Mouse (Mus musculus): ENCODE measurements around the gene Psmd1. TPM values are rescaled to one million over a fixed set of nuclear protein-coding genes. Genes with fewer than 3 reads are reported as not detected.
A peak's percentile ranks its signal among the peaks of the same experiment; 100 is the strongest.

The Psmd1 gene
- total RNA-seq (2015) (94.8 and 129 TPM in 2 replicates), total RNA-seq (2017) (156 and 166 TPM in 2 replicates)

DNA sequence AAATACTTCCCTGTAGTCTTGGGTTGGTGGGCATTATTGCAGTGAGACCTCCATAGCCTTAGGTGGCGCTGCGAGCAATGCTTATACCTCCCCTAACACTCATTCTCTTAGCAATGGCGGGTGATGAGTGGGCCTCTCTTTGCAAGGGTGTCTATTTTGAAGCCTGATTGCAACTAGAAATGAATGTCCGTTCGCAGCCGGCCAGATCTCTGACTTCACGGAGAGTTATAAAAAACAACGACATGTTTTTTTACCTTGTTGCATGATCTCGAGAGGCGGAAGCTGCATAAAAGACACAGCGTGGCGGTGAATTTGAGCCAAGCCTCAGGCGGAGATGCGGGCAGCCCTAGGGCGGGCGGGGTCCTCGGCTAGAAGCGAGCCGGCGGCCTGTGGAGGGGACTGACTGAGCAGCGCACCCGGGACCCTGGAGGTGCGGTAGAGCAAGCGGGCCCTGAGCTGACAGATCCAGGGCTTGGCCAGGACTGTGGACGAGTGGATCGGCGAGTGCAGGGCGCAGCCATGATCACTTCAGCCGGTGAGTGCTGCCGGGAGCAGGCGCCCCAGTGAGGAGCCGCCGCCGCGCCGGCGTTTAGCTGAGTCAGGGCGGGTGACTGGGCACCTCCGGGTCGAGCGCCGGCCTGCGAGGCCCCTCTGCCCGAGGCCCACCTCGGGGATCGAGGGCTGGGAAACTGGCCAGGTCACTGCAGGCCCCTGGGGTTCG lies at the start of gene Psmd1:
Psmd1 (plus strand) TSS at position 117 of the 721 bp plus-strand sequence.
- ATAC-seq (replicated peaks; ENCODE audit: poor library complexity) = peak; percentile 90

DNA sequence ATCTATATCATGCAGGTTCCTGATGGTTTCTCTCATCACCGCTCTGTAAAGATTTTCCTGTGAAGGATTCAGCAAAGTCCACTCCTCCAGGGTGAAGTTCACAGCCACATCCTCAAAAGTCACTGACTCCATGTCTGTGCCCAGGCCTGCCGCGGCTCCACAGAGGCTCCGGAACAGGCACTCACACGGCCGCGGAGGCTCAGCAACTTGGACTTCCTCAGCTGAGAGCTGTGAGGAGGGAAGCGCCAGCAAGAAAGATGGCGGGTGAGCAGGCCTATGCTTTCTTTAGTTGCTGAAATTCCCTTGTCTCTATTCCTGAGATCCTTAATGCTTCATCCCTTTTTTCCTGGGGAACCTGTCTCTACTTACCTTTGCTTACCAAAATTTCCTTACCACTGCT lies 48.4 kb upstream of the Psmd1 start:
- ATAC-seq (replicated peaks; ENCODE audit: poor library complexity) = peak; percentile 97

DNA sequence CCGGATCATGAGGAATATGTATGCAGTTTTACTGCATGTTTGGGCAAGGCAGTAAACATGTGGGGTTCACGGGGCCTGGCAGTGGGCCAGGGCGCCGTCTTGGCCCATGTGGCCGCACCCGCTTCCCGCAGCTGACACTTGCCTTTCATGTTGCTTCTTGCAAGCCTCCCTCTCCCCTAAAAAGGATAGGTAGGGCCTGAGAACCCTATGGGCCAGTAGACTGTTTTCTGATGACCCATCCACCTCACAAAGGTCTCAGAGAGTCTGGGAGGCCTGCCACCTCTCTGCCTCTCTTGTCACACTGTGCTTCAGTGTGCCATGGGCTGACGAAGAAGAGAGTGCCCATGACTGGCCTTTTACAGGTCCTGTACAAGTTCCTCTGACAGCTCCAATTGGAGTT lies 47.7 kb upstream of the Psmd1 start, which contains the start of gene Spata3:
Spata3 (plus strand) TSS at position 301 of the 400 bp plus-strand sequence.
- ATAC-seq (replicated peaks; ENCODE audit: poor library complexity) = no peak

DNA sequence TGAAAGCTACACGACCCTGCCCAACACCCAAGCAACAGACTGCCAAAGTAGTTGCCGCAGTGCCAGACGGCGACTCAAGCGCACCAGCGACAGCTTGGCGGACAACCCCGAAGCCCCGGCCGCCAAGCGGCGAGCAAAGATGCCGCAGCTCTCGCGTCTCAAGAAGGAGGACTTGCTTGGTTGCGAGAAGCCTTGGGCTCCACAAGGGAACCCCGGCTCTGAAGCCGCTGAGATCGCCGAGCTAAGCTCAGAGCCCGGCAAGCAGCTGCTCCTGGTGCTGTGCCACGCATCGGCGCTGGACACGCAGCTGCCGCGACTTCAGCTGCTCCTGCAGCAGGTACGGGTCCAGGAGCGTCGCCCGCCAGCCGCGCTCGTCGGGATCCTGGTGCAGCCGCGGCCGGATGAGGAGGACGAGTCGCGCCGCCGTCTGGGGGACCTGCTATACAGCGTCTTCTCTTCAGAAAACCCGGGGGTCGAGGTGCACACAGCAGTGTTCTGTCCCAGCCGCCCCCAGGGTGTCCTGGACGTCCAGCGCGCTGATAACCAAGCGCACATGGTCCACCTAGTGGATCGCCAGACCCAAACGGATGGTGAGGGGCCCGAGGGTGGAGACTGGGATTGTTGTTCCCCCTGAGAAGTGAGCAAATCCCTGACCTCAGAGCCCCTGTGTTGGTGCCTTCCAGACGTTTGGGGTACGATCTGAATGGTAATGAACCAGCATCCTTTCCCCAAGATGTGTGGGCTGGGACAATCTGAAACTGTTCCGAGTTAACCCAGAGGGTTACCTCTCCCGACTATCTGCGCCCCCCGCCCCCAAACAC lies 45.7 kb upstream of the Psmd1 start:
- ATAC-seq (replicated peaks; ENCODE audit: poor library complexity) = peak; percentile 66

DNA sequence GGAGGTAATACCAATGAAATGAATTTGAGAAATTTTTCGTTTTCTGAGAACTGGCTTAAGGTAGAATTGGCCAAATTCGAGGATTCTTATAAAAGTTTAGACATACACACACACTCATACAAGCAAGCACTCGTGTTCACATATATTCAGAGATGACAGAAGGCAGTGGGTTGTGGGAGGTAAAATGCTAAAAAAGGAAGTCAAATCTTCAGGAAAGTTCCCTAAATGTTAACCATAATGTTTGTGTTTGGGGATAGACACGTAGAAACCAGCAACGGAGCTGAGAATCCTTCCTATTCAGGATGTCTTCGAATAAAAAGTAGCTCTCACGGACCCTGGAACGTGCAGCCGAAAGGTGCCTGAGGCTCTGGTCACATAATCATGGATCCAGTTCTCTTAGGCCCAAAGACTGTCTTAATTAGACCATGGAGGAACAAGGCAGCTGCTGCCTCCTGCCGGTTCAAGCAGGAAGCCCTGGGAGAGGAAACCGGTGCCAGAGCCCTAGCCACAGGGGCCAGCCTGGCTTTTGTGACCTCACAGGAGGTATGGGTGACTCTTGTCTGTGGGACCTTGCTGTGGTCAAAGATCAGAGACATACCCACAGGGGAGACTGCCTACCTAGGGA lies 42.7 kb upstream of the Psmd1 start:
- peak; percentile 81 for ATAC-seq (replicated peaks; ENCODE audit: poor library complexity)

DNA sequence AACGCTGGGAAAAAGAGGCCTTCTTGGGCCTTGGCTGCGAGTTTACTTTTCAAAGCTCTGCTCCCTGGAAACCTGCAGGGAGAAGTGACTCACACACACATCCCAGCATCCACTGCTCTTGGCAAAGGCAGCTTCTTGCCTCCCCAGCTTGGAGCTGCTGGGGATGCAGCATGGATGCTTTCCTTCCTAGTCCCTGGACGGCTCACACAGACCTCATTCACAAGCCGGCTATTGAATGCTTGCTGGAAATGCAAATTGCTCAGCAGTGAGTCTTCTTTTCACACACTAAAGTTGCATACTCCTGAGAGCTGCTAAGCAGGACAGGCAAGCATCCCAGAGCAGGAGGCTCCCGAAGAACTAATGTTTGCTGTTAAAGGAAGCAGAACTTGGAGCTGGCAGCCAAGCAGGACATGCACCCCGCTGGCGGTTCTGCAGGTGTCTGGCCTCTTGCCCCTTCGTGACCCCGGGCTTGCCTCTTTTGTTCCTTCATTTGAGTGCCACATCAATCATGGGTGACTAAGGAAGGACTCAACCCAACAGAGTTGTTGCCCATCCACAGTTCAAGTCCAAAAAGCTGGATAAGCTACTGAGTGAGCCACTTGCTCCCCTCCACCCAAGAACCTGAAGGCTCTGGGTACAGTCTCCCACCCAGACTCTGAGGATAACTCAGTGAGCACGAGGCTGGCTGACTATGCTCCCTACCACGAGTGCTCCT lies 31.8 kb upstream of the Psmd1 start:
- no peak for ATAC-seq (replicated peaks; ENCODE audit: poor library complexity)

DNA sequence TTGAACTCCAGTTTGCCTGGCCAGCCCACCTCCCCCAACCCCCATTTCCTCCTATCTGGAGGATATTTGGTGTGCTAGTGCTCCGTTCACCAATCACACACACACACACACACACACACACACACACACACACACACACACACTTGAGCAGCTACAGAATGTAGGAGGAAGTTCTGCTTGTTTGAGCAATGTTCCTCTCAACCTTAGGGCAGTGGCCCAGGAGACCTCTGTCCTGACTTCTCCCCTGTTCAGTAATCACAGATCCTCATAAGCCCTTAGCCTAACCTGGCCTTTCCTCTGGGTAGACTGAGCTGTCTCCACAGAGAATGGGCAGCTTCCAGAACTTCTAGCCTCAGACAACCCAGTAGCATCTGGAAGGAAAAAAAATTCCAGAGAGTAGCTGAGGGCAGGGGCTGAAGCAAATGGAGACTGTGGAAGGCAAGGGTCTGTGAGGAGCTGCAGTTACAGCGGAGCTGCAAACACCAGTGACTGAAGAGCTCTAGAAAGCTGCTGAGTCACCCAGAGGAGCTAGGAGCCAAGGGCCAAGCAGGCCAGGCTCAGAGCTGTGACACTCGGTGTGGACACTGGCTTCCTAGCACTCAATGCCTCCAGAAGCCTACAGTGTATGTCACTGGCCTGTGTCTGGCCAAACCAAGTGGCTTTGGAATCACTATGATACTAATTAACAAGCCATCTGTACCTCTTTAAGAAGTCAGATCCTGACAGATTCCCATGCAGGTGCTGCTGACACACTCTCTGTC lies 25.8 kb upstream of the Psmd1 start:
- ATAC-seq (replicated peaks; ENCODE audit: poor library complexity) = peak; percentile 78

DNA sequence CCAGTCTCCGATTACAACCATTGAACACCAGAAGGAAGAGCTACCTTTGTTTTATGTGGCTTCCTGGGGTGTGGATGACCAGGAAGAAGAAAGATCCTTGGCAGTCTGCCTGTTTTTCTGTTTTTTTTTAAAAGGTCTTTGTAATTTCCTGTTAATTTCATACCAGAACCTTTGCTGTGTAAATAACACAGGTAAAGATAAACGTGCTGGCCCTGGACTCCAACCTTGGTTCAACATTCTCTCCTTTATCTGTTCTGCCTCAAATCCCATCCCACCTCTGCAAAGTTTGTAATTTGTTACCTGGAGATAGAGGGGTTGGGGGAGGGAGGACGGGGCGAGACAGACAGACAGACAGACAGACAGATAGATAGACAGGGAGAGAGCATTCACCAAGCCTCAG lies 24.1 kb upstream of the Psmd1 start:
- no peak for ATAC-seq (replicated peaks; ENCODE audit: poor library complexity)

DNA sequence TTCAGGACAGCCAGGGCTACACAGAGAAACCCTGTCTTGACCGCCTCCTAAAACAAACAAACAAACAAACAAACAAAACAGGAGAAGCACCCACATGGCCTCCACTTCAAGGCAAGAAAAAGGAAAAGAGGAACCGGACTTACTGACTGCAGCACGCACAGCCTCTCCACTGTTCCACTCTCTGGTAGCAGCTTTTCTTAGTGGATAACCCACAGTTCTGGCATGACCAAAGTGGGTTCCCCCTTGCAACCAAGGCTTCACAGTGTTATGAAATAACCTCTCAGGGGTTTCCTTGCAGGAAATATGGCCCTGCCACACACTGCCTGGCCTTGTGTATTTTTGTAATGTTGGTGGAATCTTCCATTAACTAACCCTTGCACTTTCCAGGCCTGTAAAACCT lies 23.4 kb upstream of the Psmd1 start:
- peak; percentile 74 for ATAC-seq (replicated peaks; ENCODE audit: poor library complexity)

DNA sequence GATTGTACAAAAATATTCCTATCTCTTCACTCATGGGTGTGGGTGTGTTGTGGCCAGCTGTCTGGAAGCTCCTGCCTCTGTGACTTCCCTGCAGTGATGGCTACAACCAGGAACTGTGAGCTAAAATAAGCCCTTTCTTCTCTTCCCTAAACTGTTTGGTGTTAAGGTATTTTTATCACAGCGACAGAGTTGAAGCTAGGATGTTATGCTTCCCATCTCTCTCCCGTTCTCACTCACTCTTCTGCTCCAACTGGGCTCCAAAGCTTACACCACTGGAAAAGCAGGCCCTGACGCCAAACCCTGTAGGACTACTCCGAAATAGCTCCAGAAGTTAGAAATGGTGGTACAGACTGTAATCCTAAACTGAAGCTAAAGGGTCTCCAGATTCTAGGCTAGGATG lies 19.1 kb upstream of the Psmd1 start:
- ATAC-seq (replicated peaks; ENCODE audit: poor library complexity) = no peak

DNA sequence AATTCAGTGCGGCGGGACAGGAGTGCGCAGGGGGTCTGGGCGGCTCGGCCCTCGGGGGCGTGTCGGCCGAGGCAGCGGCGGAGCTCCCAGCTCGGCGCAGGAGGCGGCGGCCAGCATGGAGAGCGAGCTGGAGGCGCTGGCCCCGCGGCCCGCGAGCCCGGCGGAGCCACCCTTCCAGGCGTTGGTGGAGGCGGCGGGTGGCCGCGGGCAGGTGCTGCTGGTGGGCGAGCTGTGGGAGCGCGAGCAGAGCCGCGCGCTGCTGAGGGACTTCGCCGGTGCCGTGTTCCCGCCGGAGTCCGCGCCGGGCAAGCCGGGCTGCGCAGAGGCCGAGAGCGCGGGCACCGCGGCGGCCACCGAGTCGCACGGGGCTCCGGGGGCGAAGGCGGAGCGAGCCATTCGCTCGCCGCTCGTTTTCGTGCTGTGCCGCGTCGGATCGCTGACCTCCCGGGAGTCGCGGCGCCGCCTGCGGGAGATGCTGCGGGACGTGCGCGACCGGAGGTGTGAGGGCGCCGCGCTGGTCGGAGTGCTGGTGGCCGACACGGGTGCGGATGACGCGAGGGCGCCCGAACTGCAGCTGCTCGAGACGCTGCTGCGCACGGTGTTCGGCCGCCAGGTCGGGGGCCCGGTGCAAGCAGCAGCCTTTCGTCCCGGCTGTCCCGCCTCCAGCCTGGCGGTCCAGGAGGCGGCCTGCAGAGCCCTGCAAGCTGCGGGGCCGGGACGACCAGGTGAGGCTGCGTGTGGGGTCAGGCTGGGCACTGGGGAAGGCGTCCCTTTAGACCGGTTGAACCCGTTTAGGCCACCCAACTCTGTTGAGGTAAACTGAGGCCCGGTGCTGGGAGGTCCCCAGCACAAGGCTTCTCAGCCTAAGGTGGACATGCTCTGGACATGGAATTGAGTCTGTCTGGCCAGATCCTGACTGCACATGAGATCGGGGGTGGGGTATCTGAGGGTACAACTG lies 18.1 kb upstream of the Psmd1 start, which contains the start of gene 2810459M11Rik:
2810459M11Rik (plus strand) TSS at position 16 of the 958 bp plus-strand sequence.
- ATAC-seq (replicated peaks; ENCODE audit: poor library complexity) = peak; percentile 33; the same call in 1 of the 2 replicates

DNA sequence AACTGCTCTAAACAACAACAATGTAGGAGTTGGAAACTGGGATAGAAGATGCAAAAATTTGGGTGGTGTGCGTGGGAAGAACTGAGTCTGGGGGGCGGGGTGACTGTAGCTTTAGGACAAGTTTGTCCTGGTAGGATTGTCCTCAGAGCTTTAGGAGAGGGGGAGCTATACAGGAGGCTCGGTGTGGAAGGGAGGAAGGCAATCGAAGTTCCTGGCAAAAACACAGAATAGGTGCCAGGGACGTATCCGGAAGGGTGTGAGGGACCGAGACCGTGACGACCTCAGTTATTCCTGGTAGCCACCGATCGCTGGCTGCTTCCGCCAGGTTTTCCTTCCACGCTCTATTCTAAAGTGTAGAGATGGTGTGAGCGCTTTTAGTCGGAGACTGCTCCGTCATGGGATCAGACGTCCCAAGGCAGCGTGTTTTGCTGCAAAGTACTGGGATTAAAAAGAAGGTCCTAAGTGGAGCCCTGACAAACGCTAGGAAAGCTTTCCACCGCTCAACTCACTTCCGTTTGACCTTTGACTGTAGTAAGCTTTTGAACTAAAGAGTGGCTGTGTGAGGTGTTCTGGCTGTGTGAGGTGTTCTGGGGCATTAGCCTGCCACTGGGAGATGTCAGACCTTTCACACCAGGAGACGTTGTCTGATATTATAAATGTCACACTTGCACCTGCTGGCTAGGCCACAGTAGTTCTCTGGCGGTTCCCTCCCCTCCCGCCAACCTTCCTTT lies 17.2 kb upstream of the Psmd1 start:
- ATAC-seq (replicated peaks; ENCODE audit: poor library complexity) = no peak

DNA sequence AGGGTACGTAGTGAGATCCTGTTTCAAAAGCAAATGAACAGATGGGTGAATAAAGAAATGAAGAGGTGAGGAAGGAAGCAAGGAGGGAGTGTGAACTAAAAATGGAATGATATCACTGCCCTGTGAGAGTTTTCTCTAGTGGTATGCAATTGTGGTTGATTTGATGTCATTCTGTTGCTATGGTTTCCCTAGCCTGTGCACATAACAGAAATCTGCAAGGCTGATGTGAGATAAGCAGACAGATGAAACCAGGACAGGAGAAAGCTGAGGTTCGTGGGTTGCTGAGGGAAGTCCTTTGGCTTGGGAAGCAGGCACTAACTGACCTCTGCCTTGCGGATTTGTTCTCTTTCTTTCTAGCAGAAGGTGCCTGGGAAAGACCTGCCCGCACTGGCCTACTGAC lies 16.0 kb upstream of the Psmd1 start:
- peak; percentile 43; the same call in 1 of the 2 replicates for ATAC-seq (replicated peaks; ENCODE audit: poor library complexity)

DNA sequence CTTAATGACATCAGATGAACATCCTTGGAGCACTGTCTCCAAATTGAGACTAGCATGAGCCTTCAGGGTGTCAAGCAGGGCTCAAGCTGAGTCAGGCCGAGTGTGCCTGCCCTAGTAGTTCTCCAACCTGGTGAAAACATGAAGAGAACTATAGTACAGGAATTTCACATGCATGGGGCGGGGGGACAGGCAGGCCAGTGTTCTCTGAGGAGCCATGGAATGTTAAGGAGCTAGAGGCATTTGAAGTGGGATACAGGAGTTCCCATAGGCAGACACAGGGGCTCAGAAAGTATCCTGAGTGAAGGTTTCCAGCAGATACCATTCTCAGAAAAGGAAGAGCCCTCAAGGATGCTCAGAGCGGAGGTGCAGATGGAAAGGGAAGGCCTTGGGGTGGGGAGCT lies 15.4 kb upstream of the Psmd1 start:
- ATAC-seq (replicated peaks; ENCODE audit: poor library complexity) = no peak

DNA sequence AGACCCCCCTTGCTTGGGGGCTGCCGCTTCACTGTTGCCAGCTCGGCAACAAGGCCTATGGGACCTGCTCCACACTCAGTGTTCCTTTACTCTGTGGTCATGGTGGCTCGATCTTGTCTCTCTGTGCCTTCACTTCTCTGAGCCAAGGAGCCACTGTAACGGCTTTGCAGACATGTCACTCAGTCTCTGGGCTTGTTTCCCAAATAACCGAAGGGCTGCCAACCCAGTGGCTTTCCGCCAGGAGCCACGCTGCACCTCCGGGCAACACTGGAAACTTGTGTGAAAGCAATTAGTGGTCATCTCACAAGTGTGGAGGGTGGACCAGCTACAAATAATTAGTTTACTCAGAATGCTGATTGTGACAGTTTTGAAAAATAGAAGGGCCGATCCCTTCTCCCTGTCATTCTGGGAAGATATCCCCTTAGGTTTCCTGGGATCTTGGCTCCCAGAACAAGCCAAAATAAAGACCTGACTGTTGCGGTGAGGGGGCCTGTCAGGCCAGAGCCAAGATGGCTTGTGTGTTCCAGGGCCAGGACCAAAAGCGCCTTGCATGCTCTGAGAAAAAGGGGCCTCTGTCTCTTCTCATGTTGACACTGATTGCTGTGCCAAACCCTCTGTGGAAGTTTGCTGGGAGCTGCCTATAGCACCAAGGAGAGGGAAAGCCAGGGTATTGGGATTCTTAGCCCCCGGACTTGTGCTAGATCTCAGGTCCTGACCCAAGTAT lies 10.8 kb upstream of the Psmd1 start:
- ATAC-seq (replicated peaks; ENCODE audit: poor library complexity) = no peak

DNA sequence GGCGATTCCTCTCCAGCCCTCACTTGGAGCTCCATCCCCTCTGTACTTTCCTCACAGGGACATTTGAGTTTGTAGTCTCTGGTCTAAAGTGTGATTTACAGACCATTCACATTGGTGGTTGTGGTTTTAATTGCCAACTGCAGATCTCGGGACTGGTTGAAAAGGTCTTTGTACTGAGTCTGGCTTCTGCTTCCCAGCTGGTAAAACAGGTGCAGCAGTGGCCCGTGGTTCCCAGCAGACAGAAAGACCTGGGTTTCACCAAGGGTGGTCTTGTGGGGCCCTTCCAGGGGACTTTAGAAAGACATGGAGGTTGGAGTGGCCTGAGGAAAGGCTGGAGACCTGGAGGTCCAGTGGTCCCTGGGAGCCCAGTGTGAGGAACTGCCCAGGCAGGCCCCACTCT lies 9.2 kb upstream of the Psmd1 start:
- no peak for ATAC-seq (replicated peaks; ENCODE audit: poor library complexity)

DNA sequence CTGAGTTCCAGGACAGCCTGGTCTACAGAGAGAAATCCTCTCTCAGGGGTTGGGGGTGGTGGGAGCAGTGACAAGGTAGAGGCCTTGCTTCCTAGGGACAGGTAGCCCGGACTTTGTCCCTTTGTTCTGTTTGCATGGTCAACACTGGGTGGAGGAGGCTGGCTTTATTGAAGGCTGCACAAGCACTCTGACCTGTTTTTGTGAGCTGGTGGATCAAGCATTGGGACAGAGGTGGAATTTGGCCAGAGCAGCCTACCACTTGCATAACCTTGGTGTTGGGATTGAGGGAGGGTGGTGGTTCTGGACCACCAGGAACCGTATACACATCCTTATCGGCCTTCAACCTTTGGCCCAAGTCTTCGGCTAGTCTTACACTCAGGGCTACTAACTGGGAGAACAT lies 7.9 kb upstream of the Psmd1 start:
- no peak for ATAC-seq (replicated peaks; ENCODE audit: poor library complexity)
